Mouse (Mus musculus) brain, embryonic 18.5 days (tissue): ENCODE measurements at regions not wholly inside any gene's neighbourhood (a gene's known extent, or its start where the extent isn't known, plus 50 kb on each side); places are given as distances from the start of the nearest gene placed in this dataset.
"Not testable (repeated sequence)": the region's sequence is repeated elsewhere in the genome, so short reads cannot be mapped to it uniquely, and the experiment has no call there.

Source experiments
- DNase-seq: peaks from one replicate; pipeline ENCODE4 v3.0.0-alpha.2; 2012; ENCODE audit warnings: low read depth, low spot score

DNA sequence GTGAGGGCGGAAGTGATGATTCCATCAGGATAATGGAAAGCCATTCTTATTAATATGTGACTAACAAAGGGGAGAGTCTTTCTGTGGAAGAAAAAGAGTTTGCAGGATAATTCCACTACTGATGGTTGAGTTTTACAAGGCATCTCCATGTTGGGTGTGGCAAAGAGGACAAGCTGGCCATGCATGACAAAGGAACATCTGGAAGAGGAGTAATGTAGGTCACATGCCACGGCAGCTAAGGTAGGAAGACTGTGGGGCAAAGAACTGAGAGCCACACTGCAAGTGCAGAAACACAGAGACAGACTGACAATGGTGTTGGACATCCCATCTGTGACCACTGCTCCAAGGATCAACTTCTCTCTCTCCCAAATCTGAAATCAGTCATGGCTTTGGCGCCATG is 196.4 kb upstream of the Gdi2 start:
- no peak for DNase-seq

DNA sequence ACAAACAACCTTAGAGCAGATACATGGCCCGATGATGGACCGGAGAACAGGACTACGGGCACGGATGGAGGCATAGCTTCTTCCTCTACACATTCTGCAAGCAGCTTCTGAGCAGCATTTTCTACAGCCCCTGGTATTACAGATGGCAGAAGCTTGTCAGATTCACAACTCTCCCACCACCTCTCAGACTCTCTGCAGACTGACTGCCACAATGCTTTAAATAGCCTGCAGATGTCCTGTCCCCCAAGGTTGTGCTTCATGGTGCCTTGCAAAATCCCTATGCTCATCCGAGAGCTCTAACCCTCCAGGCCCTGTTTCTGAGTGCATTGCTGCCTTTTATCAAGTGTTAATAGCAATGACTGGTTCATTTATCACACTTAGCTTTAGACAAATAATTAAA is 194.3 kb upstream of the Gdi2 start:
- no peak for DNase-seq

DNA sequence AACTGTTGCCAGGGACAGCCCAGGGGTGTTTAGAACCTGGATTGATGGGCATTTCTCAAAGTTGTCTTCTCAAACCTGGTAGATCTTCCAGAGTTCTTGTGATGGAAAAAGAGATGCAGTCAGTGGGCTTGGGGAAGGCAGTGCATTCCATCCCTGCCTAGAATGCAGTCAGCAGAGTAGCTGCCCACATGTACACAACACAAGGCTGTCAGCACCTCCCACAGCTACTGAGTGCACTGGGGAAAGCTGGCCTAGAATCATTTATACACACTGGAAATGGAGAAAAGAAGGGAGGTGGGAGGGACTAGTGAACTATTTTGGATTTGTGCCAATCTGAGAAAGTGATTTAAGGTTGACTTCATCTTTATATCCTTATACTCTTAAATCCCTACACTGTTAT is 183.0 kb upstream of the Gdi2 start:
- DNase-seq, result not testable (repeated sequence)

DNA sequence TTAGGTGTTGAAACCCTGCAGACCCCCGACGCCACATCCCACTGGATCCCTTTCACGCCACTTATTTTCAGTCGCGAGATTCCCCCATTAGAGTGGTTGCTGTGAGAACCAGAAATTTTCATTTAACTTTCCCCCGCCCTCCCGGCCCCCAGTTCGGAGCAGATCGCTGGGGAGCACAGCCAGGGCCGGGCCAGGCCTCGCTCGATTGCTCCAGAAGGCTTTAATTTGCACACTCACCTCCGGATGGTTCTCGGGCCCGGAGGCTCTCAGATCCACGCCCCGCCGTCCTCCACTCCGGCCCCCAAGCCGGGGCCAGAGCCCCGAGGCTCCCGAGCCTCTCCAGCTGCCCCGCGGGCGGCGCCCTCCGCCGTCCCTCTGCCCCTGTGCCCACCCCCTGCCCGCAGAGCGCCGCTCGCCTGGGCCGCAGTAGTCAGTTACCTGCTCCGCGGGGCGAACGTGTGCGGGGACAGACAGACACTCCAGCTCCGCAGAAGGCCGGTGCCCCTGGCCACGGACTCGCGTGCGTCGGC is 179.7 kb upstream of the Gdi2 start:
- DNase-seq, result no peak

DNA sequence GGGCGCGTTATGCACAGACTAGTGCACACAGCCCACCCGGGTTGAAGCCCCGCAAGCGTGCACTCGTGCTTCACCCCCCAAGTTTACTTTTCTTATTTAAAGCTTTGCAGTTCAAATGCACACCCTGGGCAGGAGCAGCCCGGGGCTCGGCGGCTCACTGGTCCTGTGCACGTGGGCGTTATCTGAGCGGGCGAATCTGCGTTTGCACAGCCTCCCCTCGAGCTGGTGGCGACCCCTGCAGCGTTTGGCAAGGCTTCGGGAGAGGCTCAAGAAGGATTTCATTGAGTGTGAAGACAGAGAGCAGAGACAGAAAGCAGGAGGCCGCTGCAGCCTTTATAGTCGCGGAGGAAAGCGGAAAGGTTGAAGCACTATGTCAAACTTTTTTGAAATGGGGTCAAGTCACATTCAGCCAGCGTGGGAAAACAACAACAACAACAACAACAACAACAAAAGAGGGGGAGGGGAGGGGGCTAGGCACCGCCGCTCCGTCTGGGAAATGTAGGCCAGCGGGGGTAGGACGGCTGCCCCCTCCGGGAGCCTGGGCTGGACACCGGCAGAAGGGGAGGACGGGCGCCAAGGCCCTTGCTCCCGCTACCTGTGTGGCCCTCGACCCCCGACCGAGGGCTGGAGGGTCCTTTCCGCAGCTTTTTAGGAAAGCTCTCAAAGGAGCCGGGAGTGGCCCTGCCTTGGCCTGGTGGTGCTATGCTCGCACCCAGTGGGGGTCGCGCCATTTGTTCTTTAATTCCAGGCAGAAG is 178.7 kb upstream of the Gdi2 start:
- DNase-seq, result no peak

DNA sequence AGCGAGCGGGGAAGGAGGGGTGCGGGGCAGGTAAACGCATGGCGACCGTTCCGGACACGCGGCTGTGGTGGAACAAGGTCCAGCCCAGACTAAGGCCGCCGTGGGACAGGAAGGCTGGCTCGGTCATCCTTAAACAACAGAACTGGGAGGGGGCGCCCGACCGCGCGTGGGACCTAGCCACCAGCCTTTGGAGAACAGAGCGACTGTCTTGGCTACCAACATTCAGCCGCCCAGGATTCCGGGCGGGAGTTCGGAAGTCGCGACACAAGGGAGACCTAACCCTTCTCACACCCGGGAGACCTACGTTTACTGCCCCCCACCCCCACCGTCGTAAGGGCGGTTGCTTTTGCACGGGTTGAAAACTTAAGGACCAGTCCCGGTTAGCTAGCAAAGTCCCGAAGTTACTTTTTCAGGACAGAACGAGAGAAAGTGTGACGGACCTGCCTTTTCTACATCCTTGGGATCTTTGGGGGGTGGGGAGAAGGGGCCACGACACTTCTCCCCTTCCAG is 178.1 kb upstream of the Gdi2 start:
- not testable (repeated sequence) for DNase-seq

DNA sequence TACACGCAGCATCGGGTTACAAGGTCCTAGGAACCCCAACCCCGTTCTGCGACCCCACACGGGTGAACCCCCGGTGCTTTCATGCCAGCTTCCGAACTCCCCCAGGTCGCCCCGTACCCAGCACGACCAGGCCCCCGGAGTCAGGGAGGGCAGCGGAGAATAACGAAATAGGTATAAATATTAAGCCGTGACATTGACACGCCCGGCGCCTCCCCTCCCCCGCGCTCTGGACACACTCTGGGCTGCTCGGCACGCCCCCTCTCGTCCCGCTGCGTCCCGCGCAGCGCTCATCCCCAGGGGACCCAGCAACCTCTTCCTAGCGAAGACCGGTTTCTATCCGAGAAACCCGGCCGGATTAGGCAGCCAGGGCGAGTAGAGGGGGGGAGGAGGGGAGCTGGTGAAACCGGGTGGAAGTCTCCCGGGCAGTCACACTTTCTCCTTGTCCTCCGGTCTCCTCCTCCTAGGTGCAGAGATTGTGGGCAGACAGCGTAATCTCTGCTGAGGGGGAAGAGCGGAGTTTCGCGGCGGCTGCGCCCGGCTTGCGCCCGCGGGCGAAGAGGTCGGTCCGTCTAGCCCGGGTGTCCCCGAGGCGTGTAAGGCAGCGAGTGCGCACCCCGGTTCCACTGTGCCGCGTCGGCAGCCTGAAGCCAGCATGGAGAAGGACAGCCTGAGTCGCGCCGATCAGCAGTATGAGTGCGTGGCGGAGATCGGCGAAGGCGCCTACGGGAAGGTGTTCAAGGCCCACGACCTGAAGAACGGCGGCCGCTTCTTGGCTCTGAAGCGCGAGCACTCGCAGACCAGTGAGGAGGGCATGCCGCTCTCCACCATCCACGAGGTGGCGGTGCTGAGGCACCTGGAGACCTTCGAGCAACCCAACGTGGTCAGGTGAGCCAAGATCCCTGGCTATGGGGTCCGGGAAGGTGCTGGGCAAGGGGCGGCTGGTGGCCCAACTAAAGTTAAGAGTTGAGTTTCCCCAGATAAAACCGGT is 177.1 kb upstream of the Gdi2 start:
- no peak for DNase-seq

DNA sequence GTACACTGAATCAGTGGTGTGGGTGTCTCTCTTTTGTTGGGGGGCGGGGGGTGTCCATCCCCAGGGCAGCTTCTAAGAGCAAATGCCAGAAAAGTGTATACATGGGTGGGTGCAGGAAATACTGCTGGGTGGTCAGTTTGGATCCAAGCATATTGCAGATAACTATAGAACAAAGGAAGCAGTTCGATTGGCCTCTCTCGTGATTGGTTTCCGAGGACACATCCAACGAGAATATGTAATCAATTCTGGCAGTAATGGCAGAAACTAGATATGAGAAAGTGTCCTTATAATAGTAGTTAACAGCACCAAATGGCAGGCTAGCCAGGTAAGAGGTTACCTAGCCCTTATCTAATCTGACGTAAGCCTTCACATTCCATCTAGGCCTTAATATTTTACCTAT is 165.2 kb upstream of the Gdi2 start:
- DNase-seq, result no peak

DNA sequence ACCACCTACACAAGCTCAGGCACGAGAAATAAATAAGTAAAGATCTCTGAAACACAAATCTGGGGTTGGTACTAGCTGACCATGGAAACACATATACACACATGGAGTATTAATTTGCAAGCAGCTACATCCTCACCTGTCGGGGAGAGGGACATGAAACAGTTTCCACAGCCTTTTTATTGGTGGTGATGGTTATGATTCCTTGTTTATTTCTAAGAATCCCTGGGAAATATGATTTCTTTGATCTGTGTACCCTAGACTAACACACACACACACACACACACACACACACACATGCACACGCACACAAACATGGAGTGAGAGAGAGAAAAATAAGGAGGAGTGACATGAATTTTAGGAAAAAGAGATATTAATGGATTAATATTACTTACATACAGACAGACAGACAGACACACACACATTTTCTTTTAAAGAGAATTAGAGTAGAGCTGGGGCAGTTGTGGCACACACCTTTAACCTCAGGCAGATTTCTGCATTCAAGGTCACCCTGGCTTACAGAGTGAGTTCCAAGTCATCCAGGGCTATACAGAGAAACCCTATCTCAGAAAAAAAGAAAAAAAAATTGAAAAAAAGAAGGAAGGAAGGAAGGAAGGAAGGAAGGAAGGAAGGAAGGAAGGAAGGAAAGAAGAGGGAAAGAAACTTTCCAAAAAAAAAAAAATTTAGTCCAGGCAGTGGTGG is 164.2 kb upstream of the Gdi2 start:
- DNase-seq, result not testable (repeated sequence)

DNA sequence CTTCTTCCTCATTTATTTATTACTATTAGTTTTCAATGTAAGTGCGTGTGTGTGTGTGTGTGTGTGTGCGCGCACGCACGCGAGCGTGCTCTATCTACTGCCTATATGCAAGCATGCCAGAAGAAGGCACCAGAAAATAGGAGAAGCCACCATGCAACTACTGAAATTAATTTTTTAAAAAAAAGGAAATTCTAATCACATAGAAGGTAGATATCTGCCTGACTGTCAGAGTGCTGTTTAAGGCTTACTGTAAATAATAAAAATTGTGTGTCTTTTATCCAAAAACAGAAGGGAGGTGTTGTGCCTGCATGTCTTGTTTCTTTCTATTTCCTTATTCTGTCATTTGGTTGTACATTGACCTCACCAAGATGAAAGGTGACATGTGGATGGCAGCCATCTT is 163.1 kb upstream of the Gdi2 start:
- DNase-seq, result no peak

DNA sequence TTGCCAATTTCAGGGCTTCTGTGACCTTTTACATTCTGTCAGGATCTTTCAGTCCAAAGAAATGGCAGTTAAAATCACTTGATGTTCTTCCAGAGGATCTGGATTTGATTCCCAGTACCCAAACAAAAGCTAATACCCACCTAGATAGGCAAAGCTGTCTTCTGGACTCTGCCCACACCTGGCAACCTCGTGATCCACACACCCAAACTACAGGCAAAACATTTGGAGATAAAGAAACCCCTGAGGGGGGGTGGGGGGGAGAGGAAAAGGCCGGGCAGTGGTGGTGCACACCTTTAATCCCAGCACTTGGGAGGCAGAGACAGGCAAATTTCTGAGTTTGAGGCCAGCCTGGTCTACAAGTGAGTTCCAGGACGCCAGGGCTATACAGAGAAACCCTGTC is 160.1 kb upstream of the Gdi2 start:
- not testable (repeated sequence) for DNase-seq

DNA sequence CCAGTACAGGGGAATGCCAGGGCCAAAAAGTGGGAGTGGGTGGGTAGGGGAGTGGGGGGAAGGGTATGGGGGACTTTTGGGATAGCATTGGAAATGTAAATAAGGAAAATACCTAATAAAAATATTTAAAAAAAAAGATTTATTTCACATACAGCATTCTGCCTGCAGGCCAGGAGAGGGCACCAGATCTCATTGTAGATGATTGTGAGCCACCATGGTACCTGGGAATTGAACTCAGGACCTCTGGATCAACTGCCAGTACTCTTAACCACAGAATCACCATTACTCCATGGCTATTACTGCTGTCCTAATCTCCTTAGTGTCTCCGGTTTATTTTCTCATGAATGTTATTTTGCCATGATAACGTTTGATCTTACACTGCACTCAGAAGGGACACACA is 132.1 kb upstream of the Gdi2 start:
- DNase-seq, result not testable (repeated sequence)

DNA sequence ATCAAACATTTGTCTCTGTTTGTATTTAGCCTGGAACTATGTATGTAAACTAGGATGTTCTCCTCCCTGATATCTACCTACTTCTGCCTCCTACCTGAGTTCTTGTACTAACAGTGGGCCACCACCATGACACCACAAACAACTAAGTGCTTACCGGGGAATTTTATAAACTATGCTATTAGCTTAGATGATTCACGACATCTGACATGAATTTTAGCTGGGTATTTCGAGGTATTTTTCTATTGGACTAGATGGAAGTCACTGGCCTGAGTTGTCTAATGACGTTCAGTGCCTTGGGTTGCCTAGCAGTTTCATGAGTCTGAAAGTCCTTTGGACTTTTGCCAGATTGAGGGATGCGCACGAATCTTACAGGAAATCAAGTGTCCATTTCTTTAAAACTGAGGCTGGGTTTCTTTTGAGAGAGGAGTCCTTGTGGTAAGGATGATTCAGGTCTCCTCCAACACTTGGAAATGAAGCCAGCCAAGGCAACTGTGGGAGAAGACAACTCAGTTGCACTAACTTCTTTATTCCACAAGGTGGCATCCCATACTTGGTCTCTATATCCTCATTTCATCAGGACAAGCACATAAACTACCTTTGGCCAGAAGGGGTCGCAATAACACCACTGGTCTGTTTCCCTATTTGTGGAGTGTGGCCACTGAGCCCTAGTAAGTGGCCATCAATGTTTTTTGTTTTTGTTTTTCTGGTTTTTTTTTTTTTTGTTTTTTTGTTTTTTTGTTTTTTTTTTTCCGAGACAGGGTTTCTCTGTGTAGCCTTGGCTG is 131.4 kb upstream of the Gdi2 start:
- DNase-seq, result peak; percentile 3

DNA sequence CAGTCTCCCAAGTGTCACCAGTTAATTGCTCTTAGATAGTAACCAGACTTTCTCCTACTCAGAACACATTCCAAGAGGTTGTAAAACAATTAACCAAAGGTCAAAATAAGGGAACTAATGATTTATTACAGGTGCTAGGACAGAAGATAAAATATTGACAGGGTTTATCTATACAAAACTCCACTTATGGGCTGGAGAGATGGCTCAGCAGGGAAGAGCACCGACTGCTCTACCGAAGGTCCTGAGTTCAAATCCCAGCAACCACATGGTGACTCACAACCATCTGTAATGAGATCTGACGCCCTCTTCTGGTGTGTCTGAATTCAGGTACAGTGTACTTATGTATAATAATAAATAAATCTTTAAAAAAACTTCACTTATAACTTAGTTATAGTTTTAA is 127.6 kb upstream of the Gdi2 start:
- DNase-seq, result not testable (repeated sequence)

DNA sequence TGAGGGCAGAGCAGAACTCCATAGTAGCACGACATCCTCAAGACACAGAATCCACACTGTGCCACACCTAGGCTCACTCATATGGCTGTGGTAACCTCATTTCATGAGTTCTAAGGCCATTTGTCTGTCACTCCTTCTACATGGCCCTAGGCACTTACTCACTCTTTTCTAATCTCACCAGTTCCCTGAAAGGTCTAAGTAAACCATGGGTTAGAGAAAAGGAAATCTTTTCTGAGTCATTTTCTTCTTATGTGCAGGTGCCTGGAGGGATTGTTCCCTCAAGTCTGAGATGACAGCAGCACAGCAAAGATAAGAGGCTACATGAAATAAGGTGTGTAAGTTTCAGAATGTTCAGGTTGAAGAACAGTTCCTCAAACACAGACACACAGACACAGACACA is 120.8 kb upstream of the Gdi2 start:
- DNase-seq, result no peak

DNA sequence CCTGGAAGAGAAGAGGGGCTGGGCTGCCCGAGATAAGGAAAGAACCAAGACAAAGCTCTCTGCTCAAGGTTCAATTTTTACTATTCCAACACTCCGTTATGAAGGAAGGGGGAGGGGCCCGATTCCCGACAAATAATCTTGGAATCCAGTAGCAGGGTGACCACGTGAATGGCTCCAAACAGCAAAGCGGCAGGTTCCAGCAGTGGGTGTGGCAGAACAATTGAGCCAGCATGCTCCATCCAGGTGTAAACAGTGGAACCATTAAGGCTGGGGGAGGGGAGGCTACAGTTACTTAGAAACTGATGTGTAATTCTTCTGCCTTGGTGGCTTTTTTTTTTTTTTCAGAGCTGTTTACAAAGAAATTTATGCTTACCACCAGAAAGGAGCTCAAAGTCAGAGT is 82.5 kb upstream of the Gdi2 start:
- DNase-seq, result not testable (repeated sequence)

DNA sequence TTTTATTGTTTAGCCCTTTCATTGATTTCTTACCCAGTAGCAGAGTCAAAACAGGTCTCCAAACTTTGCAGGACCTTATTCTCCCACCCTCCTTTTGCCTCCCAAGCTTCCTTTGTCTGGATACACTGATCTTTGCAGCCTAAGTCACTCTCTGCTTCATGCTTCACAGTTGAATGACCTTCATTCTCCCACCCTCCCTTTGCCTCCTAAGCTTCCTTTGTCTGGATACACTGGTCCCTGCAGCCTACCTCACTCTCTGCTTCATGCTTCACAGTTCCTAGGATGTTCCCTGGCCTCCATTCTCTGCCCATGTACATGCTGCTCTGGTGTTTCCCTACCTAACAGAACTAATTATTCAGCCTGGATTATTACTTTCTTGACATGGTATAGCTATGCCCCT is 61.0 kb upstream of the Gdi2 start:
- no peak for DNase-seq

DNA sequence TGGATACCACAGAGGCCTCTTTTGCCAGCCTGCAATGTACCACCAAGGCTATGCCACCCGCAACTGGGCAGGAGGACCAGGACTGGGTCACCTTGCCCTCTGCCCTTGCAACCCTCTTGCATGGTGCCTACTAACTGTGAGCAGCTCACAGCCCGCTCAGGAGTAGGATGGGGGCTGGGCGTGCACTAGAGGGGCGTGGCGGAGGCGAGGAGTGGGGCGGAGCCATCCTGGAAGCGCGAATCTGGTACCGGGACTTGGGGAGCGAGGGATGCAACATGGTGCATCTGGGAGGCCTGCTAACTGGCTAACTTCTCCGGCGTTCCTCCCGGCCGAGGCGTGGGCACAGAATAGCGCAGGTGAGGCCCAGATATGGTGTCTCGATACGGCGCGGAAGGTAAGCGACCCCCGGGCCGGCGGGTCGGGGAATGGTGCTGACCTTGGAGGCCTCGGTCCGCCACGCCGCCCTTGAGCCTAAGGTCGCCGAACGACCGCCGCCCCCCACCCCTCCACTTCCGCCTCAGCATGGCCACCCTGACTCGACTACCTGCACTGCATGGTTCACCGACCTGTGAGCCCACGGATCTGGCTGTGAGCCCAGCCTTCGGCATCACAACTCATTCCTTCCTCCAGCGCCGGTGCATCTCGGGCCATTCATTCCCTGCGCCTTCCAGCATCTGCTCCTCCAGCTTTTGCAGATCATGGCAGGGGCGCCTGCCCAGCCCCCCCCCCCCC is 59.7 kb upstream of the Gdi2 start:
- peak; percentile 37 for DNase-seq
